Mouse (Mus musculus): Measurements from ENCODE around the gene Cfap45. TPM values are rescaled to one million over a fixed set of nuclear protein-coding genes. Genes with fewer than 3 reads are reported as not detected.

Cfap45 gene
- polyA plus RNA-seq, 1 experiment from 2014 or later, result 4.2 TPM

DNA sequence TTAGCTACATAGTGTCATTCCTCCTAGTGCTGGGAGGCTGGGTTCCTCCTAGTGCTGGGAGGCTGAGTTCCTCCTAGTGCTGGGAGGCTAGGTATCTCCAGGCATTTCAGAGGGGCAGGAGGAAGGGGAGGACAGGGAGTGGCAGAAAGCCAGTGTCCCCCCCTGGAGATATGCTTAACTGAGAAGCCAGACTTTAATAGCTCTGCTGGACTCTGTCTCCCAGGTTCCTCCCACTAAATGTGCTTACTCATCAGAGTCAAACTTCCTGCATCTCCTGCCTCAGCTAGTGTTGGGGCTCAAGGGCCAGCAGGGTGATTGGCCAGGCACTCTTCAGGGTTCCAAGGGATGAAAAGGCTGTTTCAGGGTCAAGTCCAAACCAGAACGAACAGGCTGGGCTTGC lies 5.2 kb upstream of the Cfap45 start:
- no peaks in the 10 kb centered on the region for H3K27me3 ChIP-seq (ENCODE audit: insufficient read depth, low read length)
- no peak for TF ChIP-seq CTCF (IDR thresholded peaks at IDR 0.05; ENCODE audit: low read depth)
- H3K9me3 ChIP-seq (ENCODE audit: low read depth, low read length), result peaks cover 6% of the 10 kb centered on the region; the same call in 1 of the 2 replicates
- no peak overlapping the region for H3K9ac ChIP-seq
- no peak overlapping the region for H3K4me2 ChIP-seq
- ATAC-seq (ENCODE audit: insufficient read depth) (no peak), DNase-seq (no peak)
- WGBS, result 53% methylated on average over 1 of the region's 1 CpGs
- no peak overlapping the region for H3K27ac ChIP-seq (ENCODE audit: low read depth)
- H3K36me3 ChIP-seq (ENCODE audit: insufficient read depth), result no peaks in the 10 kb centered on the region
- peaks cover 32% of the 10 kb centered on the region for H3K4me1 ChIP-seq (ENCODE audit: insufficient read depth)
- H3K4me3 ChIP-seq (ENCODE audit: low read depth, low read length), result no peak overlapping the region

DNA sequence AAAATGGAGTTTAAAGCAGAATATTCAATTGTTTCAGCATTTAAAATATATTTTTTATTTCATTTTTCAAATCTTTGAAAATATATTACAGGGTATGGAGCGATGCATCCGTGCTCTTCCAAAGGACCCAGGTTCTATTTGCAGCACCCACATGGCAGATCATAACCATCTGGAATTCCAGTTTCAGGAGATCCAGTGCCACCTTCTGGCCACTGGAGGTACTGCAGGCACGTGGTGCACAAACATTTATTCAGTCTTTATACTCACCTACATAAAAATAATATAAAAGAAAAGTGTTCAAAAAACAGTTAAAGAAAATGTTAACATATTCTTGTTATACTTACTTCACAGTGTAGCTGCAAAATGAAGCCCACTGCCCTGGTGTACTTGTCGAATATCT lies 2.6 kb upstream of the Cfap45 start:
- Histone ChIP-seq H3K27me3 (ENCODE audit: insufficient read depth, low read length) (no peaks in the 10 kb centered on the region), H3K9me3 (ENCODE audit: low read depth, low read length) (peaks cover 6% of the 10 kb centered on the region; the same call in 1 of the 2 replicates), H3K36me3 (ENCODE audit: insufficient read depth) (no peaks in the 10 kb centered on the region), H3K4me2 (no peak overlapping the region), H3K4me1 (ENCODE audit: insufficient read depth) (peaks cover 33% of the 10 kb centered on the region), H3K4me3 (ENCODE audit: low read depth, low read length) (no peak overlapping the region), H3K27ac (ENCODE audit: low read depth) (no peak overlapping the region), H3K9ac (no peak overlapping the region)
- DNase-seq (no peak), ATAC-seq (ENCODE audit: insufficient read depth) (no peak)
- WGBS, result 75% methylated on average over 4 of the region's 4 CpGs
- peak; percentile 63 for TF ChIP-seq CTCF (IDR thresholded peaks at IDR 0.05; ENCODE audit: low read depth)

DNA sequence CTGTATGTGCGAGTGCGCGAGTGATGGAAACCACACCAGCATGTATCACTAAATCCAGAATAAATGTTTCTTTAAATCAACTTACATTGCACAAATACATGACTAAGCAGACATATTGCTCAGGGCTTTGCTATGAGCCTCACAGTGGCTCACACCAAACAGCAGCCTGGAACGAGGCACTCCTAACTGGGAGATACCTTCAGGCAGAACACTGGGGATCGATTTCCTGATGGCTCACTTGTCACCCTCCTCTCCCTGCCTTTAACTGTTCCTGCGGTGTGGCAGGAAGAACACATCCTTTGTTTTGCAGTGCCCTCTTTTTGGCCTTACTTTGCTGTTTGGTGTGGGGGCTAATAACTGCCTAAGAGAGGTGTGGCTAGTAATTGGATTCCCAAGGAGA lies 957 bp upstream of the Cfap45 start:
- DNase-seq (no peak), ATAC-seq (ENCODE audit: insufficient read depth) (no peak)
- Histone ChIP-seq H3K4me3 (ENCODE audit: low read depth, low read length) (no peak overlapping the region), H3K9me3 (ENCODE audit: low read depth, low read length) (peaks cover 6% of the 10 kb centered on the region; the same call in 1 of the 2 replicates), H3K4me2 (no peak overlapping the region), H3K27me3 (ENCODE audit: insufficient read depth, low read length) (no peaks in the 10 kb centered on the region), H3K4me1 (ENCODE audit: insufficient read depth) (peaks cover 20% of the 10 kb centered on the region), H3K9ac (no peak overlapping the region), H3K36me3 (ENCODE audit: insufficient read depth) (no peaks in the 10 kb centered on the region), H3K27ac (ENCODE audit: low read depth) (no peak overlapping the region; the same call in 1 of the 2 replicates)
- 56% methylated on average over 6 of the region's 6 CpGs for whole genome bisulfite sequencing
- no peak for TF ChIP-seq CTCF (IDR thresholded peaks at IDR 0.05; ENCODE audit: low read depth)

DNA sequence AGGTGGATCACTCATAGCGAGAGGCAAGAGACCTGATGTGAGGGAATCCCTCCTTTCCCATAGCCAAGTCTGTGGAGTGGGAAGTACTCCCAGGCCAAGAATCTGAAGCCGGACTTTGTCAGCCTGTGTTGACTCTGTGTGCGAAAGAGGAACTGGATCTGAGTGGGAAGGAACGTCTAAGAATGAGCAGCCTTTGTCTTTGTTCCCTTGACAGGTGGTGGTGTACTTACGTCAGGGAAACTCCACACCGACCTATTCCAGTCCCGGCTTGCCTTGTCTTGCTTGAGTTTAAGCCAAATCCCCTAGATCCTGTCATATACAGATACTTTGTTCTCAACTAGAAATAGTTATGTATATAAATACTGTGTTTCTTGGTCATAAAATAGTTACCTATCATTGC lies 1.9 kb downstream of the Cfap45 start:
- no peak for ATAC-seq (ENCODE audit: insufficient read depth)
- WGBS, result 43% methylated on average over 7 of the region's 7 CpGs
- no peaks in the 10 kb centered on the region for H3K36me3 ChIP-seq (ENCODE audit: insufficient read depth)
- H3K9me3 ChIP-seq (ENCODE audit: low read depth, low read length), result peaks cover 2% of the 10 kb centered on the region; the same call in 1 of the 2 replicates
- no peak overlapping the region for H3K4me3 ChIP-seq (ENCODE audit: low read depth, low read length)
- no peaks in the 10 kb centered on the region for H3K27me3 ChIP-seq (ENCODE audit: insufficient read depth, low read length)
- no peak for DNase-seq
- H3K4me2 ChIP-seq, result no peak overlapping the region
- H3K27ac ChIP-seq (ENCODE audit: low read depth), result peak overlapping the region; percentile 46
- no peak overlapping the region for H3K9ac ChIP-seq
- peaks cover 31% of the 10 kb centered on the region for H3K4me1 ChIP-seq (ENCODE audit: insufficient read depth)
- TF ChIP-seq CTCF (IDR thresholded peaks at IDR 0.05; ENCODE audit: low read depth), result no peak

DNA sequence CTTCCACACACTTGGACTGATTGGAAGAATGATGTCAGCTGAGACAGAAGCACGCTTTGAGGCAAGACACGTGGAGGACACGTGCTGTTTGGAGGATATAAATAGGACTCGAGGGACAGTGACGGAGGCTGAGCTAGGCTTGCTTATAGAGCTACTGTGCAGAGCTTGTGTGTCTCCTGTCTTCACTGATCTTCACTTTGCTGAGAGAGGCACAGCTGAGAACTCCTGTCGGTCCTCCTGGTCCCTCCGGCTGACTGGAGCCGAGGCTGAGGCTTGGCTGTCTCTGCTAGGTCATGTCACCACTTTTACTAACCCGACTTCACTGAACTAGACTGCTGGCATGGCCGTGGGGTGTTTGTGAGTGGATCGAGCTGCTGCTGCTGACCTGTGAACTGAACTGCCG lies 3.1 kb downstream of the Cfap45 start:
- H3K4me1 ChIP-seq (ENCODE audit: insufficient read depth), result peaks cover 31% of the 10 kb centered on the region

DNA sequence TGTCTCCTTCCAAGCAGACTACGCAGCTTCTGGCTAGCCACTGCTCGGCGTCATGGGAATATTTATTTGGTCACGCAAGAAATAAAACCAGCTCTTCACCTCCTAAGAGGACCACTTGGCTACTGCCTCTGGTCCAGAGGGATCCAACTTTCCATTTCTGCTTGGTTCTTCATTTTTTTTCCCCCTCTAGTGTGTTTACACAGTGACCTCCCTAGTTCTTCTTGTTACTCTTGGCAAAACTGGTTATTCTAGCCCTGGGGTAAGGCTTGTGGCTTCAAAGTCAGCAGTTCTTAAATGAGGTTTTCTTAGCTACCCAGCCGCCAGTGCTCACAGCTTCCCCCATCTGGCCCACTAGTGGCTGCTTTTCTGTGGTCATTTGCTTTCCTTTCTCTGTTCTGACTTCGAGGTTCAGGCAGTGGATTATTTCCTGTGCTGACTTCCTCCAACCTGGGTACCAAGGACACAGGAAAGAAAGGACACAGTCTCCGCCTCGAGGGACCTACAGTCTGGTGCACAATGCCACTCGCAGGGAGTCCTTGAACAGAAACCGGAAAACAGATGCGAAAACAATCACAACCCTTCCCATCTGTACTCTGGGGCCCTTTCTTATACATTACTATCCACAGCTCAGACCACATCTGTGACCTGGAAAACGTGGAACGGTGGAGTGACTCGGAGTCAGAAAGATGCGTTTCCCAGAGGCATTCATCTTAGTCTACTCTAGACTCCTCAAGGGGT lies 4.6 kb downstream of the Cfap45 start:
- TF ChIP-seq CTCF (IDR thresholded peaks at IDR 0.05; ENCODE audit: low read depth), result peak; percentile 57
- no peak overlapping the region for H3K9ac ChIP-seq
- ATAC-seq (ENCODE audit: insufficient read depth) (peak; percentile 11; the same call in 1 of the 2 replicates), DNase-seq (peak; percentile 78)
- H3K36me3 ChIP-seq (ENCODE audit: insufficient read depth), result no peaks in the 10 kb centered on the region
- no peaks in the 10 kb centered on the region for H3K9me3 ChIP-seq (ENCODE audit: low read depth, low read length)
- 28% methylated on average over 15 of the region's 15 CpGs for WGBS
- H3K27me3 ChIP-seq (ENCODE audit: insufficient read depth, low read length), result no peaks in the 10 kb centered on the region
- H3K4me2 ChIP-seq, result peak overlapping the region; percentile 38
- peak overlapping the region; percentile 80 for H3K27ac ChIP-seq (ENCODE audit: low read depth)
- H3K4me3 ChIP-seq (ENCODE audit: low read depth, low read length), result no peak overlapping the region
- H3K4me1 ChIP-seq (ENCODE audit: insufficient read depth), result peaks cover 24% of the 10 kb centered on the region

More for the DNA sequence above, 3.1 kb downstream of the Cfap45 start:
- DNase-seq (peak; percentile 85), ATAC-seq (ENCODE audit: insufficient read depth) (peak; percentile 53)
- no peak for TF ChIP-seq CTCF (IDR thresholded peaks at IDR 0.05; ENCODE audit: low read depth)
- Histone ChIP-seq H3K4me2 (no peak overlapping the region), H3K4me3 (ENCODE audit: low read depth, low read length) (no peak overlapping the region), H3K27me3 (ENCODE audit: insufficient read depth, low read length) (no peaks in the 10 kb centered on the region), H3K27ac (ENCODE audit: low read depth) (peak overlapping the region; percentile 72), H3K9me3 (ENCODE audit: low read depth, low read length) (no peaks in the 10 kb centered on the region), H3K9ac (no peak overlapping the region), H3K36me3 (ENCODE audit: insufficient read depth) (no peaks in the 10 kb centered on the region)
- whole genome bisulfite sequencing, result 25% methylated on average over 12 of the region's 12 CpGs

DNA sequence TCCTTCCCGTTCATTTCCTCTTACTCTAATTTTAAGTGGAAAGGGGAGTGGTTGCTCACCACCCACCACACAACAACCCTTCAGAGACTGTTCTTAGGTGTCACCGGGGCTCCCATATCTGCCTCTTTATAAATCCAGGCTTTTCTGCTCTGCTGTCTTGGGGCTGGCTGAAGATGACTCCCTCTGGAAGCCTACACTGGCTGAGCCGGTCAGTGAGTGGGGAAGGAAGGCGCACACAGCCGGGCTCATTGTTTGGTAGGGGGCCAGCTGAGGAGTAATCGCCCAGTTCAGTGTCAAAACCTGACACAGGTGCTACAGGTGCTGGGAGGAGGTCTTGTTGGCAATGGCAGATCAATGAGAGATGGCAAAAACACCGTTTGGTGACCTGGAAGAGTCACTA lies 5.4 kb downstream of the Cfap45 start:
- whole genome bisulfite sequencing, result 53% methylated on average over 7 of the region's 7 CpGs
- DNase-seq, result no peak
- Histone ChIP-seq H3K9ac (no peak overlapping the region), H3K36me3 (ENCODE audit: insufficient read depth) (no peaks in the 10 kb centered on the region), H3K4me3 (ENCODE audit: low read depth, low read length) (peak overlapping the region; percentile 3; the same call in 1 of the 2 replicates), H3K9me3 (ENCODE audit: low read depth, low read length) (no peaks in the 10 kb centered on the region), H3K4me2 (peak overlapping the region; percentile 43), H3K4me1 (ENCODE audit: insufficient read depth) (peaks cover 26% of the 10 kb centered on the region), H3K27me3 (ENCODE audit: insufficient read depth, low read length) (no peaks in the 10 kb centered on the region), H3K27ac (ENCODE audit: low read depth) (peak overlapping the region; percentile 80)
- no peak for TF ChIP-seq CTCF (IDR thresholded peaks at IDR 0.05; ENCODE audit: low read depth)
- no peak for ATAC-seq (ENCODE audit: insufficient read depth)
